ENCODE assay signal across 11 mouse cellular contexts in genomic region chr10:75694567-75694966, GRCm38 (mm10).
"Had no signal": no experiment of that assay in that cellular context is flagged by ENCODE, and none has a peak within 500 bp of the region (broad histone marks: within the 10 kb centered on the region; RNA-seq: fewer than 3 reads in every experiment).

No protein-coding gene starts in this region.

- H3K27ac ChIP-seq: limb, embryonic 12.5 days; midbrain, embryonic 15.5 days; stomach, embryonic 15.5 days had no signal

- H3K4me2 ChIP-seq: limb, embryonic 12.5 days; midbrain, embryonic 15.5 days; stomach, embryonic 15.5 days had no signal

- H3K4me1 ChIP-seq: limb, embryonic 12.5 days; midbrain, embryonic 15.5 days; stomach, embryonic 15.5 days had no signal

- H3K27me3 ChIP-seq: limb, embryonic 12.5 days; midbrain, embryonic 15.5 days; stomach, embryonic 15.5 days had no signal

- H3K9me3 ChIP-seq: limb, embryonic 12.5 days; midbrain, embryonic 15.5 days; stomach, embryonic 15.5 days had no signal

- H3K4me3 ChIP-seq: limb, embryonic 12.5 days; midbrain, embryonic 15.5 days; stomach, embryonic 15.5 days had no signal

- ATAC-seq: intestine, postnatal 0 days; midbrain, embryonic 15.5 days had no signal

- H3K9ac ChIP-seq: limb, embryonic 12.5 days; midbrain, embryonic 15.5 days; stomach, embryonic 15.5 days had no signal

- DNase-seq: kidney, adult 9 months; kidney, postnatal 25 days; lung, adult 2 months; lung, postnatal 36 days; right cerebral cortex, postnatal 14 days; thymus, adult 2 months; thymus, postnatal 25 days had no signal
